Mouse (Mus musculus): ENCODE measurements around the gene Btbd11. TPM values are rescaled to one million over a fixed set of nuclear protein-coding genes. Genes with fewer than 3 reads are reported as not detected.

Gene Btbd11
- total RNA-seq (2015; ENCODE audit: low replicate concordance) (1.1 and 1.3 TPM in 2 replicates), total RNA-seq (2017; ENCODE audit: low replicate concordance) (1.1 TPM in 1 of 2 replicates, not detected in the other)

- ATAC-seq (replicated peaks; ENCODE audit: low FRiP score, poor library complexity, severe bottlenecking) = no peak
Observed at GRCm38 (mm10) chr10:85386605-85387218, at the start of gene Btbd11. Btbd11 (plus strand) TSS chr10:85386814.

- ATAC-seq (replicated peaks; ENCODE audit: low FRiP score, poor library complexity, severe bottlenecking) = no peak
Observed at GRCm38 (mm10) chr10:85338733-85339132, 47.9 kb upstream of the Btbd11 start.

- ATAC-seq (replicated peaks; ENCODE audit: low FRiP score, poor library complexity, severe bottlenecking) = no peak
Observed at GRCm38 (mm10) chr10:85341867-85342266, 44.7 kb upstream of the Btbd11 start.

GRCm38 (mm10) chr10:85347171-85347570 lies 39.4 kb upstream of the Btbd11 start:
- ATAC-seq (replicated peaks; ENCODE audit: low FRiP score, poor library complexity, severe bottlenecking) = no peak

- no peak for ATAC-seq (replicated peaks; ENCODE audit: low FRiP score, poor library complexity, severe bottlenecking)
Observed at GRCm38 (mm10) chr10:85352505-85352904, 34.1 kb upstream of the Btbd11 start.

- ATAC-seq (replicated peaks; ENCODE audit: low FRiP score, poor library complexity, severe bottlenecking) = no peak
Observed at GRCm38 (mm10) chr10:85354270-85354669, 32.3 kb upstream of the Btbd11 start.

GRCm38 (mm10) chr10:85359501-85360066 lies 27.0 kb upstream of the Btbd11 start:
- no peak for ATAC-seq (replicated peaks; ENCODE audit: low FRiP score, poor library complexity, severe bottlenecking)

- no peak for ATAC-seq (replicated peaks; ENCODE audit: low FRiP score, poor library complexity, severe bottlenecking)
Observed at GRCm38 (mm10) chr10:85362766-85363442, 23.7 kb upstream of the Btbd11 start.

GRCm38 (mm10) chr10:85366876-85367275 lies 19.7 kb upstream of the Btbd11 start:
- no peak for ATAC-seq (replicated peaks; ENCODE audit: low FRiP score, poor library complexity, severe bottlenecking)

- no peak for ATAC-seq (replicated peaks; ENCODE audit: low FRiP score, poor library complexity, severe bottlenecking)
Observed at GRCm38 (mm10) chr10:85371309-85371708, 15.3 kb upstream of the Btbd11 start.

GRCm38 (mm10) chr10:85372108-85372507 lies 14.5 kb upstream of the Btbd11 start:
- no peak for ATAC-seq (replicated peaks; ENCODE audit: low FRiP score, poor library complexity, severe bottlenecking)

- no peak for ATAC-seq (replicated peaks; ENCODE audit: low FRiP score, poor library complexity, severe bottlenecking)
Observed at GRCm38 (mm10) chr10:85378972-85379371, 7.6 kb upstream of the Btbd11 start.

GRCm38 (mm10) chr10:85382981-85383380 lies 3.6 kb upstream of the Btbd11 start:
- ATAC-seq (replicated peaks; ENCODE audit: low FRiP score, poor library complexity, severe bottlenecking) = no peak

GRCm38 (mm10) chr10:85387219-85388070 lies 831 bp downstream of the Btbd11 start:
- ATAC-seq (replicated peaks; ENCODE audit: low FRiP score, poor library complexity, severe bottlenecking) = no peak

- no peak for ATAC-seq (replicated peaks; ENCODE audit: low FRiP score, poor library complexity, severe bottlenecking)
Observed at GRCm38 (mm10) chr10:85388071-85388750, 1.6 kb downstream of the Btbd11 start.

GRCm38 (mm10) chr10:85388751-85389115 lies 2.1 kb downstream of the Btbd11 start:
- no peak for ATAC-seq (replicated peaks; ENCODE audit: low FRiP score, poor library complexity, severe bottlenecking)

- ATAC-seq (replicated peaks; ENCODE audit: low FRiP score, poor library complexity, severe bottlenecking) = no peak
Observed at GRCm38 (mm10) chr10:85389286-85390139, 2.9 kb downstream of the Btbd11 start.

- no peak for ATAC-seq (replicated peaks; ENCODE audit: low FRiP score, poor library complexity, severe bottlenecking)
Observed at GRCm38 (mm10) chr10:85393016-85393415, 6.4 kb downstream of the Btbd11 start.

GRCm38 (mm10) chr10:85394558-85394957 lies 7.9 kb downstream of the Btbd11 start:
- no peak for ATAC-seq (replicated peaks; ENCODE audit: low FRiP score, poor library complexity, severe bottlenecking)

Data from erythroid progenitor cell, adult 5-6 weeks (primary cell).